Mouse (Mus musculus): ENCODE measurements around the gene Rcan3.

Gene Rcan3

GRCm38 (mm10) chr4:135413491-135413890, 20.2 kb downstream of the Rcan3 start:
- no peak for DNase-seq (ENCODE audit: low read depth, low spot score)

GRCm38 (mm10) chr4:135411633-135412032, 22.0 kb downstream of the Rcan3 start:
- peak; percentile 61 for DNase-seq (ENCODE audit: low read depth, low spot score)

GRCm38 (mm10) chr4:135406180-135406579, 27.5 kb downstream of the Rcan3 start:
- DNase-seq (ENCODE audit: low read depth, low spot score) = no peak

- DNase-seq (ENCODE audit: low read depth, low spot score) = no peak
Measured at GRCm38 (mm10) chr4:135404916-135405315, 28.7 kb downstream of the Rcan3 start.

GRCm38 (mm10) chr4:135404048-135404447, 29.6 kb downstream of the Rcan3 start:
- no peak for DNase-seq (ENCODE audit: low read depth, low spot score)

GRCm38 (mm10) chr4:135401881-135402280, 31.8 kb downstream of the Rcan3 start:
- no peak for DNase-seq (ENCODE audit: low read depth, low spot score)

GRCm38 (mm10) chr4:135397991-135398390, 35.7 kb downstream of the Rcan3 start, which contains the start of gene Ncmap:
Gene Ncmap, minus strand, starts transcription at chr4:135398227.
- DNase-seq (ENCODE audit: low read depth, low spot score) = no peak

- no peak for DNase-seq (ENCODE audit: low read depth, low spot score)
Measured at GRCm38 (mm10) chr4:135397551-135397950, 36.1 kb downstream of the Rcan3 start.

GRCm38 (mm10) chr4:135396303-135396702, 37.4 kb downstream of the Rcan3 start:
- no peak for DNase-seq (ENCODE audit: low read depth, low spot score)

GRCm38 (mm10) chr4:135395375-135395774, 38.3 kb downstream of the Rcan3 start:
- DNase-seq (ENCODE audit: low read depth, low spot score) = no peak

GRCm38 (mm10) chr4:135394666-135395065, 39.0 kb downstream of the Rcan3 start:
- DNase-seq (ENCODE audit: low read depth, low spot score) = no peak

- DNase-seq (ENCODE audit: low read depth, low spot score) = no peak
Measured at GRCm38 (mm10) chr4:135393381-135393780, 40.3 kb downstream of the Rcan3 start.

- no peak for DNase-seq (ENCODE audit: low read depth, low spot score)
Measured at GRCm38 (mm10) chr4:135392801-135393200, 40.9 kb downstream of the Rcan3 start.

GRCm38 (mm10) chr4:135391014-135391413, 42.6 kb downstream of the Rcan3 start:
- DNase-seq (ENCODE audit: low read depth, low spot score) = no peak

GRCm38 (mm10) chr4:135385614-135386013, 48.0 kb downstream of the Rcan3 start:
- DNase-seq (ENCODE audit: low read depth, low spot score) = no peak

GRCm38 (mm10) chr4:135382316-135382715, 51.3 kb downstream of the Rcan3 start:
- DNase-seq (ENCODE audit: low read depth, low spot score) = peak; percentile 87

GRCm38 (mm10) chr4:135381355-135381754, 52.3 kb downstream of the Rcan3 start:
- DNase-seq (ENCODE audit: low read depth, low spot score) = no peak

GRCm38 (mm10) chr4:135377241-135377640, 56.4 kb downstream of the Rcan3 start:
- no peak for DNase-seq (ENCODE audit: low read depth, low spot score)

- no peak for DNase-seq (ENCODE audit: low read depth, low spot score)
Measured at GRCm38 (mm10) chr4:135375444-135375843, 58.2 kb downstream of the Rcan3 start.

GRCm38 (mm10) chr4:135373299-135373698, 60.4 kb downstream of the Rcan3 start:
- DNase-seq (ENCODE audit: low read depth, low spot score) = no peak

GRCm38 (mm10) chr4:135370372-135370771, 63.3 kb downstream of the Rcan3 start:
- DNase-seq (ENCODE audit: low read depth, low spot score) = no peak

GRCm38 (mm10) chr4:135362828-135363227, 70.8 kb downstream of the Rcan3 start:
- DNase-seq (ENCODE audit: low read depth, low spot score) = no peak

Data from forelimb bud, embryonic 11.5 days (tissue).